Mouse (Mus musculus): ENCODE measurements at regions not wholly inside any gene's neighbourhood (a gene's known extent, or its start where the extent isn't known, plus 50 kb on each side); places are given as distances from the start of the nearest gene placed in this dataset.

DNA sequence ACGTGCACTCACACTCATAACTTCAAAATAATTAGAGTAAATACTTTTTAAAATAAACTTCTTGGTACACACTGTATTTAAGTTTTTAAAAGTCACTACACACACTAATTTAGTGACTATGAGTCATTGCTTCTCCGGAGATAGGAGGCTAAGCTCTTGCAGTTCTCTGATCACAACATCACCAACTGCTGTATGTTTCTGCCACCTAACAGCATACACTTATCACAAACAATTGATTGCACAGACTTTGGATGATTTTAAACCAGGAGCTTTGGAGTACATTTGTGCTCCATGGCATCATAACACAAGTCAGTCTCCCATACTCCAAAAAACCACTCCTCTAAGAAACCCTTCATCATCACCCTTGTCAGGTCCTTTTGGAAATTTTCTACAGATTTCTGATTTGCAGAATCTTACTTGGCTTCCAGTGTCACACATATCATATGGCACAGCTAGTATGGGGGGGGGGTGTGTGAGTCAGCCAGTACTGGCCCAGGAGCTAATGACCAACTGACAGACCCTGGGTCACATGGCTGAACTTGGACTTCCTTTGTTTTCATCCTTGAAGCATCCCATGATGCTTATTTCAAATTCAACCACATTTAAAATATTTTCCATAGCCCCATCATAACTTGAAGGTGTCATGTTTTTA, 179.1 kb upstream of the Tmtc1 start:
- DNase-seq (ENCODE audit: low read depth, low spot score), result no peak
- Histone ChIP-seq H3K9ac (ENCODE audit: insufficient read depth, low read depth, low read length, poor library complexity, severe bottlenecking) (no peak overlapping the region), H3K4me3 (ENCODE audit: insufficient read depth in 1 of 2, low read depth in 1 of 2, low read length in 2 of 2, poor library complexity in 1 of 2, severe bottlenecking in 1 of 2) (no peak overlapping the region), H3K36me3 (ENCODE audit: control insufficient read depth, insufficient read depth, low read length, poor library complexity, severe bottlenecking) (no peaks in the 10 kb centered on the region), H3K27ac (ENCODE audit: insufficient read depth, low read depth, low read length, poor library complexity, severe bottlenecking) (no peak overlapping the region), H3K4me1 (ENCODE audit: control insufficient read depth in 2 of 2, insufficient read depth in 2 of 2, low read length in 2 of 2, poor library complexity in 1 of 2) (0 out of 4 replicates have a peak, but pooled peaks cover 0 to 2% of the 10 kb centered on the region in 2 experiments), H3K9me3 (ENCODE audit: control insufficient read depth, insufficient read depth, low read depth, low read length) (no peaks in the 10 kb centered on the region)
- TF ChIP-seq ZC3H11A (IDR thresholded peaks at IDR 0.05; ENCODE audit: borderline replicate concordance, low read depth, low read length), result no peak
- no peak for TF ChIP-seq ZNF384 (IDR thresholded peaks at IDR 0.05; ENCODE audit: low read depth, low read length)
- no peak for TF ChIP-seq HCFC1 (IDR thresholded peaks at IDR 0.05; ENCODE audit: borderline replicate concordance, insufficient read depth, low read length)
- no peak for TF ChIP-seq MAFK (IDR thresholded peaks at IDR 0.05; ENCODE audit: insufficient read depth, low read depth, low read length)
- no peak for TF ChIP-seq CHD2 (IDR thresholded peaks at IDR 0.05; ENCODE audit: low read depth, low read length)
- in situ Hi-C loops (cut with MboI; ENCODE audit: low sequenced_read_pairs in 2 of 2, unreplicated experiment in 2 of 2), result no loop called here

DNA sequence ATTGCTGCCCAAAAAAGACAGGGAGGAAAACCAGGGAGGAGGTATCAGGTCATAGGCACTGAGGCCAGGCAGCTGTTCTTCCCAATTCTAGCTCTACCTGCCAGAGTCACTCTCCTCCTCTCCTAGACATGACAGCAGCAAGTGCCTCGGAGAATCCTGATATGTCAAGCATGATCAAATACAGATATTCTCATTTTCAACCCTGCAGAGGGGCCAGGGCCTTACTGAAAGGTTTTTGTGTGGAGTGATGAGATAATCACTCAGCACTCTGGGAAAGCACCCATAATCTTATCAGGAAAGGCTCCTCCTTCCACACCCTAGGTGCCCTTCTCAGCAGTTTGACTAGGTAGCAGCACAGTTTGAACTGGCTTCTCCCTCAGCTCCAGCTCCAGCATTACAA, 175.8 kb upstream of the Tmtc1 start:
- DNase-seq (ENCODE audit: low read depth, low spot score), result no peak
- Histone ChIP-seq H3K4me1 (ENCODE audit: control insufficient read depth in 2 of 2, insufficient read depth in 2 of 2, low read length in 2 of 2, poor library complexity in 1 of 2) (0 out of 4 replicates have a peak, but pooled peaks cover 0 to 2% of the 10 kb centered on the region in 2 experiments), H3K9me3 (ENCODE audit: control insufficient read depth, insufficient read depth, low read depth, low read length) (no peaks in the 10 kb centered on the region), H3K27ac (ENCODE audit: insufficient read depth, low read depth, low read length, poor library complexity, severe bottlenecking) (no peak overlapping the region), H3K9ac (ENCODE audit: insufficient read depth, low read depth, low read length, poor library complexity, severe bottlenecking) (no peak overlapping the region), H3K4me3 (ENCODE audit: insufficient read depth in 1 of 2, low read depth in 1 of 2, low read length in 2 of 2, poor library complexity in 1 of 2, severe bottlenecking in 1 of 2) (no peak overlapping the region), H3K36me3 (ENCODE audit: control insufficient read depth, insufficient read depth, low read length, poor library complexity, severe bottlenecking) (no peaks in the 10 kb centered on the region)
- in situ Hi-C loops (cut with MboI; ENCODE audit: low sequenced_read_pairs in 2 of 2, unreplicated experiment in 2 of 2), result no loop called here
- TF ChIP-seq HCFC1 (IDR thresholded peaks at IDR 0.05; ENCODE audit: borderline replicate concordance, insufficient read depth, low read length) (no peak), ZC3H11A (IDR thresholded peaks at IDR 0.05; ENCODE audit: borderline replicate concordance, low read depth, low read length) (no peak)

DNA sequence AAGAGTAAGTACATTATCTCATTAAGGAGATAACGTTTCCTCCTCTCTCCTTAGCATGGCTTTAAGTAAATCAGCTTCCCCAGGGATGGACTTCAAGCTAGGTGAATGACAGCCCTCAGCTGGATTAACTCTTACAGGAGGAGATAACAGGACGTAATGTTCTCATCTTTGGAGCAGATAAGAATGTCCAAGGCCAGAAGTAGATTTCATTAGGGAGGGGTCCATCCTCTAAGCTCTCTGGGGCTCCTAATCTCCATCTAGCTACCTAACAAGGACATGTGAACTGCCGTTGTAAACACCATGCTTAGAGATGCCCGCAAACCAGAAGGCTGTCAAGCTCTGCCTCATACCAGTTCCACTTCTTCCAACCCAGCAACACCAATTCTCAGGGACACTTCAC, 171.7 kb upstream of the Tmtc1 start:
- in situ Hi-C loops (cut with MboI; ENCODE audit: low sequenced_read_pairs in 2 of 2, unreplicated experiment in 2 of 2), result no loop called here
- Histone ChIP-seq H3K27ac (ENCODE audit: insufficient read depth, low read depth, low read length, poor library complexity, severe bottlenecking) (no peak overlapping the region), H3K4me1 (ENCODE audit: control insufficient read depth in 2 of 2, insufficient read depth in 2 of 2, low read length in 2 of 2, poor library complexity in 1 of 2) (no peaks in the 10 kb centered on the region), H3K9me3 (ENCODE audit: control insufficient read depth, insufficient read depth, low read depth, low read length) (no peaks in the 10 kb centered on the region), H3K4me3 (ENCODE audit: insufficient read depth in 1 of 2, low read depth in 1 of 2, low read length in 2 of 2, poor library complexity in 1 of 2, severe bottlenecking in 1 of 2) (no peak overlapping the region), H3K36me3 (ENCODE audit: control insufficient read depth, insufficient read depth, low read length, poor library complexity, severe bottlenecking) (no peaks in the 10 kb centered on the region), H3K9ac (ENCODE audit: insufficient read depth, low read depth, low read length, poor library complexity, severe bottlenecking) (no peak overlapping the region)
- TF ChIP-seq HCFC1 (IDR thresholded peaks at IDR 0.05; ENCODE audit: borderline replicate concordance, insufficient read depth, low read length) (no peak), ZC3H11A (IDR thresholded peaks at IDR 0.05; ENCODE audit: borderline replicate concordance, low read depth, low read length) (no peak), ZNF384 (IDR thresholded peaks at IDR 0.05; ENCODE audit: low read depth, low read length) (no peak), CHD2 (IDR thresholded peaks at IDR 0.05; ENCODE audit: low read depth, low read length) (no peak), MAFK (IDR thresholded peaks at IDR 0.05; ENCODE audit: insufficient read depth, low read depth, low read length) (no peak)
- no peak for DNase-seq (ENCODE audit: low read depth, low spot score)

DNA sequence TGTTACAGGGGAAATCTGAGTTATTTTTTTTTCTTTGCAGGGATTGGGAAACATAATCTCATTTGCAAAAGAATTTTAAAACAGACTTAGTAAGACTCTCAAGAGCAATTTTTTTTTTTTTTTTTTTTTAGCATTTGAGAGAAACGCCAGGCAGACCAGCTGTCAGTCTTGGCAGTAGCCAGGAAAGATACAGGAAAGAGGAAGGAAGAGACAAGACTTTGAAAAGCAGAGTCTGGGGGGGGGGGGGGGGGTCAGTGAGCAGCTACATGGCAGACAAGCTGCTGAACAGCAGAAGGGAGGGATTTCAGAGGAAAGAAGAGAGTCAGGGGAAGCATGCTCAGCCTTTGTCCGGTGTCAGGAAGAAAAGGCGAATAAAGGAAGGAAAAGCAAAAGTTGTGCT, 171.3 kb upstream of the Tmtc1 start:
- Histone ChIP-seq H3K27ac (ENCODE audit: insufficient read depth, low read depth, low read length, poor library complexity, severe bottlenecking) (no peak overlapping the region), H3K4me1 (ENCODE audit: control insufficient read depth in 2 of 2, insufficient read depth in 2 of 2, low read length in 2 of 2, poor library complexity in 1 of 2) (no peaks in the 10 kb centered on the region), H3K9me3 (ENCODE audit: control insufficient read depth, insufficient read depth, low read depth, low read length) (no peaks in the 10 kb centered on the region), H3K36me3 (ENCODE audit: control insufficient read depth, insufficient read depth, low read length, poor library complexity, severe bottlenecking) (no peaks in the 10 kb centered on the region), H3K4me3 (ENCODE audit: insufficient read depth in 1 of 2, low read depth in 1 of 2, low read length in 2 of 2, poor library complexity in 1 of 2, severe bottlenecking in 1 of 2) (no peak overlapping the region), H3K9ac (ENCODE audit: insufficient read depth, low read depth, low read length, poor library complexity, severe bottlenecking) (no peak overlapping the region)
- DNase-seq (ENCODE audit: low read depth, low spot score), result no peak
- in situ Hi-C loops (cut with MboI; ENCODE audit: low sequenced_read_pairs in 2 of 2, unreplicated experiment in 2 of 2), result no loop called here
- TF ChIP-seq ZC3H11A (IDR thresholded peaks at IDR 0.05; ENCODE audit: borderline replicate concordance, low read depth, low read length), result no peak
- TF ChIP-seq HCFC1 (IDR thresholded peaks at IDR 0.05; ENCODE audit: borderline replicate concordance, insufficient read depth, low read length), result no peak
- TF ChIP-seq ZNF384 (IDR thresholded peaks at IDR 0.05; ENCODE audit: low read depth, low read length), result no peak

GRCm38 (mm10) chr6:148608881-148609280, 164.7 kb upstream of the Tmtc1 start:
- Histone ChIP-seq H3K9ac (ENCODE audit: insufficient read depth, low read depth, low read length, poor library complexity, severe bottlenecking) (no peak overlapping the region), H3K4me1 (ENCODE audit: control insufficient read depth in 2 of 2, insufficient read depth in 2 of 2, low read length in 2 of 2, poor library complexity in 1 of 2) (no peaks in the 10 kb centered on the region), H3K4me3 (ENCODE audit: insufficient read depth in 1 of 2, low read depth in 1 of 2, low read length in 2 of 2, poor library complexity in 1 of 2, severe bottlenecking in 1 of 2) (no peak overlapping the region), H3K36me3 (ENCODE audit: control insufficient read depth, insufficient read depth, low read length, poor library complexity, severe bottlenecking) (no peaks in the 10 kb centered on the region), H3K27ac (ENCODE audit: insufficient read depth, low read depth, low read length, poor library complexity, severe bottlenecking) (no peak overlapping the region), H3K9me3 (ENCODE audit: control insufficient read depth, insufficient read depth, low read depth, low read length) (no peaks in the 10 kb centered on the region)
- TF ChIP-seq MAFK (IDR thresholded peaks at IDR 0.05; ENCODE audit: insufficient read depth, low read depth, low read length) (no peak), CHD2 (IDR thresholded peaks at IDR 0.05; ENCODE audit: low read depth, low read length) (no peak), ZC3H11A (IDR thresholded peaks at IDR 0.05; ENCODE audit: borderline replicate concordance, low read depth, low read length) (no peak), HCFC1 (IDR thresholded peaks at IDR 0.05; ENCODE audit: borderline replicate concordance, insufficient read depth, low read length) (no peak), ZNF384 (IDR thresholded peaks at IDR 0.05; ENCODE audit: low read depth, low read length) (no peak)
- in situ Hi-C loops (cut with MboI; ENCODE audit: low sequenced_read_pairs in 2 of 2, unreplicated experiment in 2 of 2), result no loop called here
- no peak for DNase-seq (ENCODE audit: low read depth, low spot score)

Data from ES-E14 (cell line).